Mouse (Mus musculus): ENCODE measurements around the gene Serpinb9b. TPM values are rescaled to one million over a fixed set of nuclear protein-coding genes. Genes with fewer than 3 reads are reported as not detected.

The Serpinb9b gene
- polyA plus RNA-seq, 1 experiment = 0.05 TPM

DNA sequence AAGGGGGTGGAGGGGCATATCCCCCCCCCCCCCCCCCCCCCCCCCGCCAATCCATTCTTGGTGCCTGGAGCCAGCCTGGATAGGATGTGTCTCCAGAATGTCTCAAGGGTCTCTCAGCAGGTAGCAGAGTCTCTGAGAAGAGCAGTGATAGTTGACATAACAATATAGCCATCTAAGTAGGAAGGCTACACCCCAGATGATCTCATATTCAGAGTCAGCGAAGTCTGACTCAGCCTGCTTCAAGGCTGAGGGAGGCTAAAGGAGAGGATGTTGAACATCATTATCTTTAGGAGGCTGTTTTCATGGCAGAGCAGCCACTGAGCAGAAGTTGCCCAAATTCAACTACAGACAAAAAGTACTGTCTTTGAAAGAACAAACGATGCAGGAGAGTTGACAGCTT, 3.1 kb downstream of the Serpinb9b start:
- 85% methylated on average over 2 of the region's 3 CpGs for WGBS

DNA sequence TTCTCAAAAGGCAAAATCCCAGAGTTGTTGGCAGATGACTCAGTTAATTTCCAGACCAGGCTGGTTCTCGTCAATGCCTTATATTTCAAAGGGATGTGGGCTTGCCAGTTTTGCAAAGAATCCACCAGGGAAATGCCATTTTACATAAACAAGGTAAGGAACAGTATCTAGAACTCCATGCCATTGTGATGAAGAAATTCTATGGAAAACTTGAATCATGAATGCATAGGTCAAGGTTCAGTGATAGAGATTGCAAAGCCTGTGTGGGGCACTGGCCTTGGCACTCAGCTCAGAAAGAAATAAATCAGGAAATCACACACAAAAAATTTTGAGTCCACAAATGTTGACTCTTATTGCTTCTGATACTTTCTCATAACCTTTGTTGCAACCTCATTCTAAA, 8.3 kb downstream of the Serpinb9b start:
- WGBS = 75% methylated on average over 1 of the region's 1 CpGs

More for the DNA sequence above, 3.1 kb downstream of the Serpinb9b start:
- no peak for DNase-seq (ENCODE audit: low read depth, low spot score)

DNA sequence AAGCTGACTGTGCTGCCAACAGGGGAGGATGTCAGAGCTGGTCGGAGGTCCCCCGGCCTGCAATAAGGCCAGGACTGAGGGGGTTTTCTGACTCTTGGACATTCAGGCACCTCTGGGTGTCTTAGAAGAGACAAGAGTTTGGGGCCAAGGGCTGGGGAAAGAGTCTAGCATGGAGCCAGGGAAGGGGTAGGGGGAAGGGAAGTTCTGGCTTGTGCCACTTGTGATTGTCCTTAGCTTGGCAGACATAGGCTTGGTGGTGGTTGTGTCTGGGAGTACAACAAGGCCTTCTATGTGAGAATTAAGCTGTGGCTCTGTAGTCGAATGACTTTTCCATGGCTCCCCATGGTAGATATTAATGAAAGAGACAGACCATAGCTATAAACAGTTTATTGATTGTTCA, 16.3 kb downstream of the Serpinb9b start:
- no peak for DNase-seq (ENCODE audit: low read depth, low spot score)
- 98% methylated on average over 3 of the region's 3 CpGs for WGBS

More for the DNA sequence above, 8.3 kb downstream of the Serpinb9b start:
- DNase-seq (ENCODE audit: low read depth, low spot score) = no peak

DNA sequence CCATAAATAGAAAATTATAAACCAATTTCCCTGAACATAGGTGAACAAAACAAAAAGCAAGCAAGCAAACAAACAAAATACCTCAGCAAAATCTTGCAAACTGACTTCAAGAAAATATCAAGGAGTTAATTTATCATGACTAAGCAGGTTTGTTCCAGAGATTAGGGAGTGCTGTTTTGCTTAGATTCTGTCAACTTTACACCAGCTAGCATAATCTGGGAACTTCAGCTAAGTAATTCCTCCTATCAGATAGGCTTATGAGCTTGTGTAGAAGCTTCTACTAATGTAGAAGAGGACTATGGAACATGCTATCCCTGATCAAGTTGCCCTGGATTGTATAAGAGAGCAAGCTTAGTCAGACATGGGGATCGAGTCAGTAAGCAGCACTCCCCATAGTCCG, 20.0 kb downstream of the Serpinb9b start:
- 89% methylated on average over 2 of the region's 2 CpGs for WGBS
- no peak for DNase-seq (ENCODE audit: low read depth, low spot score)

DNA sequence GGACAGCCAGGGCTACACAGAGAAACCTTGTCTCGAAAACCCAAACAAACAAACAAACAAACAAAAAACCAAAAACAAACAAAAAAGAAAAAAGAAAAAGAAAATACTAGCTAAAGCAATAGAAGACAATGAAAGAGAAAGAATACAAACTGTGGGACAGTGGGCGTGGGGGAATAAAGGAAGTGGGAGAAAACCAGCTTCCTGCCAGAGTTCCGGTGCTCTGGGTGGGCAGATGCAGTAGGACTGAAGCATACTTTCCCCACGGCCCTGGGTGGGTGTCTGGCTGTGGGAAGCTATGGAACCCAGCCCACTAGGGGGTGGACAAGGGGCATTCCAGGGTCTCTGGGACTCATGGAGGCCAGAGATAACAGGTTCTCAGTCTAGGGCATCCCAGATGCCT, 21.0 kb downstream of the Serpinb9b start:
- WGBS = 66% methylated on average over 4 of the region's 4 CpGs
- DNase-seq (ENCODE audit: low read depth, low spot score) = no peak

DNA sequence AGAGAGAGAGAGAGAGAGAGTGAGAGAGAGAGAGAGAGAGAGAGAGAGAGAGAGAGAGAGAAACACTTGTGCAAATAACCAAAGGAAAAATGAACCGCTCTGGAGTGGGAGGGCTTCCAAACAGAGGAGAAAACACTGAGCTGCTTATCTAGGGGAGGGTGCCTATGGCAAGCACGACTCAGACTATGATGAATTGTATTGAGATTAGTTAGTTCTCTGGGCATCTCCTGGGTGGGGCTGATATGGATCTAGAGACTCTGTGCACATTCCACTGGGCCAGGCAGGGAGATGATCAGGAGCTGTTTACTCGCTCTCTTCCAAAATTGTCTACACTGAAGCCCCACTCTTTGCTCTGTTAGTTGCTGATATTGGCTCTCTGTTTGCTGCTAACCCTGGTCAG, 24.5 kb downstream of the Serpinb9b start:
- 38% methylated on average over 3 of the region's 3 CpGs for WGBS
- no peak for DNase-seq (ENCODE audit: low read depth, low spot score)

DNA sequence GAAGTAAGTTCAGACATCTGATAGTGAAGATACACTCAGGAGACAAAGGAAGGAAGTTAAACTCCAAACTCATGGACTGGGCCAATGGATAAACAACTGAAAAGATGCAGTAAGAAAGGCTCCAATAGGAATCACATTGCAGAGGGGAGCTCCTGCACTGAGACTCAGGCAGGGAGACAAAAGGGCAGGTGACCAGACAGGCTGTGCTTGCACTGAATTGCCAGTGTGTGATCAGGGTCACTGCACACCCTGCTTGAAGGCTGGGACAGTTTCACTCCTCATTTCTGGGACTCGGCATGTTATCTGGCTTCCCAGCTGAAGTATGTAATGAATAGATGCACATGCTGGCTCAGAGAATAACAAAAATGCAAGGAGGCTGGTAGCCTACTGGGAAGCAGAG, 35.8 kb downstream of the Serpinb9b start:
- WGBS = 64% methylated on average over 1 of the region's 1 CpGs
- DNase-seq (ENCODE audit: low read depth, low spot score) = no peak

DNA sequence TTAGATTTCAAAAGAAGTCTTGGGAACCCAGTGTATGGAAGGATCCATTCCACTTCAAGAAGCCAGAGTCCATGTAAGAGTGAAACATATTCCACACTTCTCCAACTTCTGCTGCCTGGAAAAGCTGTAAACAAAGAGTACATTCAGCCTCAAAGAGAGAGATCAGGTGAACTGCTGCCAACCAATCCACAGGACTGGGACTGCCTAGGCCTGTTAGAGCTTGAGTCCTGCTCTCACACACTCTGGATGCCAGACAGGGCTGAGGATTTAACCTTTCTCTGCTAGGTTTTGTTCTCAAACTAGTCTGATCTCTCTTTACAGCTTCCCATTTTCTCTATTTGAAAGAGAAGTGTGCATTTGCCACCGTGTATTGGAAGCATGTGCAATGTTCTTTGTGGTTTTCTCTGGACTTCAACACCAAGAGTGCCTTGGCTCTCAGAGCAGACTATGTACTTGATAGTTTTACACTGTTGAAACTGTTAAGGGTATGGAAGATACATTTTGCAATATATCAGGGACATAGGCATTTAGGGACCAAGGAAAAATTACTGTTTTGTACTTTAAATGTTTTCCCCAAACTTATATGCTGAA, 40.3 kb downstream of the Serpinb9b start:
- no peak for DNase-seq (ENCODE audit: low read depth, low spot score)
- 55% methylated on average over 1 of the region's 1 CpGs for WGBS

DNA sequence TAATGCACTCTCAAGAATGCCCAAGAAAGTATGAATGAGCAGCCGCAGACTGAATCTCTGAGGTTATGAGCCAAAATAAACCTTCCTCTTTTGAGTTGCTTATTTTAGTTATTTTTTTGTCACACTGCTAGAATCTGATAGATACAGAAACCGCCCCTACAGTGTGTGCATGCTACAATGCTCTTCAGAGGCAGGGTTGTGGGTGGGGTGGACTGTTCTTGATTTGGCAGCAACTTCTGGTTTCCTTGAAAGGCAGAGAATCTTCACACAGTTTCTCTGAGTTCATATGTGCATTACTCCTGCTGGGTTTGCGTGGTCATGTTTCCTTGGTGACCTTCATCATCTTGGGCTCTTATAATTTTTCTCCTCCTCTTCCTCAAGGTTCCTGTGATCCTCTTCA, 40.9 kb downstream of the Serpinb9b start:
- WGBS = 74% methylated on average over 3 of the region's 3 CpGs
- no peak for DNase-seq (ENCODE audit: low read depth, low spot score)

DNA sequence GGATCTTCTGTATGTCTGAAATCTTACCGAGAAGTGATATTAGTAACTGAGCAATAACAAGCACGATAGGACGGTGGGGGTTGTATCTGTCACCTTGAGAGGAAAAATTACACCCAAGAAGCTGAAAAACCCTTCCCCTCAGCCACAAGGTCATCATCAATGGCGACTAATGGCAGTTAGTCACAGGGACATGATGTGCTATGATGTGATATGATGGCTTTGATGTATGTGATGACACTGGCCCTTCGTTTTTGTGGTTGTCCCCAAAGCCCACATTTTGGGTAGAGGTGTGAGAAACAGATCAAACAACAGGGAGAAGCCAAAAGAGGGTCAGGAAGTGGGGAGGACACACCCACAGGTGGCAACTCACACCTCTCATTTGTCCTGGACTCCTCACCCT, 44.6 kb downstream of the Serpinb9b start:
- DNase-seq (ENCODE audit: low read depth, low spot score) = no peak
- WGBS = 76% methylated on average over 5 of the region's 5 CpGs

DNA sequence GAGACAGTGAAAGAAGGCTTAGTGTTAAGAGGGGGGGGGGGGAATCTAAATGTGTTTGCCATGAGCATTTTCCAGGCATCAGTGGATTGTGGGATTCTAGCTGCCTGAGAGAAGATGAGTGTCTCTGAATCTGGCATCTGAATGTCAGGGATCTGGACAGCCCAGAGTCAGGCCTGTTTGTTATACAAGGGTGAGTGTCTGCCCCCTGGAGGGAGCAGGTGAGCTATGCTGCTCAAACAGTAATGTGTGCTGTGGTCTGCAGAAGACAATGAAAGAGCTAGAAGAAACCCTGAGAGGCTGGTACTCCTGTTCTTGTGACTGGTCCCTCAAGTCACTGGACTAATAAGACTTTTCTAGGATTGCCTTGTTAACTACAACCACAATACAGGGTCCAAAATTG, 46.8 kb downstream of the Serpinb9b start:
- no peak for DNase-seq (ENCODE audit: low read depth, low spot score)

DNA sequence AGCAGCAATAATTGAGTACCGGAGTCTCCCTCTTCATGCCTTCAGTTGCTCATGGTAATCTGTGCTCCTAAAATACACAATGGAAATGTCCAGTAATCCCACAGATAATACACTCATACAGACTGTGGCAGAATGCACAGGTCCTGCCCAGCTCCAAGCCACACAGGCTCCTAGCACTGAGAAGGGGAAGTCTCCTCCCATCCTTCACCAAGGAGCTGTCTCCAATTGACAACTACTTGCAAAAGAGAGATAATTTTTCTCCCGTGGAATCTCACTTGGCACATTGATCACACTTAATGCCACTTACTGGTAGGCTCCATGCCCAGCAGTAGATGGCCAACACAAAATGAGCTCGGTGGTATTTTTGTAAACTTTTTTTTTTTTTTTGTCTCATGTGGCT, 49.0 kb downstream of the Serpinb9b start:
- no peak for DNase-seq (ENCODE audit: low read depth, low spot score)
- WGBS = 29% methylated on average over 3 of the region's 3 CpGs

DNA sequence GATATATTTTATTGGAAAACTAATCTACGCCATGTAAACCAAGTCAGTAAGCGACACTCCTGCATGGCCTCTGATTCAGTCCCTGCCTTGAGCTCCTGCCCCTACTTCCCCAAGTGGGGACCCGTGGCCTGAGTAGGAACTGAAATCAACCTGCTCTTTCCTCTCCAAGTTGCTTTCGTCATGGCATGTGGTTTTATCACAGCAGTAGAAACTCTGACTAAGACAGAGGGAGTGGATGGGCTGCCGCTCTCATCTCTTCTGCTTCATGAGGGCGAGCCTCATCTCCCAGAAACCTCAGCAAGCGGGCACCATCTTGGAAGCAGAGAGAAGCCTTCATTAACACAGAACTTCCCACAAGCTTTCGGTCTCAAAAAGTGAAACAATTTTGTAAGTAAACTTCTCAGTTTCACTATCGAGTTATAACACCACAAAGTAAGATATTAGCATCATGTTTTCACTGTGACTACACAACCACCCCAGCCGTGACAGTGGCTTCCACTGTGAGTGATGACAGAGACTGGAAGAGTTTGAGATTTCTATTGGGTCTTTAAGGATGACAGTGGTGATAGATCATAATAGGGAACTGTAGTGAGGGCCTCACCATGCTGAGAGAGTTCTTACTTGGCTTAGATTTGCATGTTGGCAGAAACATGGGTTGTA, 49.9 kb downstream of the Serpinb9b start:
- WGBS = 88% methylated on average over 10 of the region's 10 CpGs
- no peak for DNase-seq (ENCODE audit: low read depth, low spot score)

DNA sequence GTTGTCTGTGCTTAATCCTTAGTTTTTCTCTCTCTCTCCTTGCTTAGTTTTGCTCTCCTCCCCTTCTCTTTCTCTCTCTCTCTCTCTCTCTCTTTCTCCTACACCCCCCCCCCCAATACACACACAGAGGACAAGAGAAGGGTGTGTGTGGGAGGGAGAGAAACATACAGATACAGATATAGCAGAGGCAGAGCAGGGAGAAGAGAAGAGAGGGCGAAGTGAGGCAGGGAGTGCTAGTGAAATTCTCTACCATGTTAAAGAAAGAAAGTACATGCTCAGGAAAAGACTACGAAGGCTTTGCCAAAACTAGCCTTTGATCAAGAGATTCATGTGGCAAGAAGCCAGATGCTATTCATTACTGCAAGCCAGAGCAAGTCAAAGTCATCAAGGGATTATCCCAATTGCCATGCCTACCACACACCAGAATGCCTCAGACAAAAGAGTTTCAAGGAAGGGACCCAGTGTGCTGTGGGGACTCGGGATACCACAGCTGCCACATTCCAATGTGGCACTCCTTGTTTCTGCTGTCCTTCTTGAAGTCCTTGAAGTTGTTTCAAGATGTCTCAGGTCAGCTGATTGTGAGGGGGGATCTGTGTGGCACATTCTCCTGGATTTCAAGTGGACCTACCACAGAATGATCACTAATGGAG, 51.0 kb downstream of the Serpinb9b start, which contains the start of gene Serpinb1b:
Gene Serpinb1b, plus strand, starts transcription at position 520 of the 650 bp plus-strand sequence.
- WGBS = 42% methylated on average over 3 of the region's 3 CpGs
- no peak for DNase-seq (ENCODE audit: low read depth, low spot score)

DNA sequence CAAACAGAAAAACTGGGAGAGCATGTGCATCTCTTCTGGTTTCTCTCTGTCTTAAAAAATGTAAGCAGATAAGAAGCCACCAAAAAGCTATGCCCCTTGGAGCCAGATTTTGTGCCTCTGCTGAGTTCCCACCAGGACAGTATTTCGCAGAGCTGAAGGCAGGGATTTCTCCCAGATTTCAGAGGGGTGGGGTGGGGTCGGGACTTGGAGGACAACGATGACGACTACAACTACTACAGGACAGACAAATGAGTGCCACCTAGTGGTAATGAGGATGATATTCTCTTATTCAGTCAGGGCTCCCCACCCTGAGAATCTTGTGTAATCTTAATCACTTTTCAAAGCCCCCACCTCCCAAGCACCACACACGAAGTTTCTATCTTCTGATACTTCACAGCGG, 52.2 kb downstream of the Serpinb9b start:
- WGBS = 22% methylated on average over 6 of the region's 6 CpGs
- no peak for DNase-seq (ENCODE audit: low read depth, low spot score)

DNA sequence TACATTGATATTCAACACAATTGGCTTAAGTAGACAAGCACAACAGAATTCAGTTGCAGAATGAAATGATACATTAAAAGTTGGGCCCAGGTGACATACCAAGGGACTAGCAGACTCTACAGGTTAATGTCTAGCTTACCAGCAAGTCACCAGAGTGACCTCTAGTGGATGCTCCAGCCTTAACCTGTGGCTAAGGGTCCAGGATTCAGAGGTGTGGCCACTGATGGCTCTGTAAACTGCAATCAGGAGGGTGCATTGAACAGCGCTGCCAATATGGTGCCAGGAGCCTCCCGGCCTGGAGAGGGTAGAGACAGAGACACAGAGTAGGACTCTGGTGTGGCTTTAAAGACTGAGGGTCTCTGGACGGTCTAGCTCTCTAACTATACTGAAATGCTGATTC, 53.1 kb downstream of the Serpinb9b start:
- no peak for DNase-seq (ENCODE audit: low read depth, low spot score)
- WGBS = 43% methylated on average over 3 of the region's 3 CpGs

DNA sequence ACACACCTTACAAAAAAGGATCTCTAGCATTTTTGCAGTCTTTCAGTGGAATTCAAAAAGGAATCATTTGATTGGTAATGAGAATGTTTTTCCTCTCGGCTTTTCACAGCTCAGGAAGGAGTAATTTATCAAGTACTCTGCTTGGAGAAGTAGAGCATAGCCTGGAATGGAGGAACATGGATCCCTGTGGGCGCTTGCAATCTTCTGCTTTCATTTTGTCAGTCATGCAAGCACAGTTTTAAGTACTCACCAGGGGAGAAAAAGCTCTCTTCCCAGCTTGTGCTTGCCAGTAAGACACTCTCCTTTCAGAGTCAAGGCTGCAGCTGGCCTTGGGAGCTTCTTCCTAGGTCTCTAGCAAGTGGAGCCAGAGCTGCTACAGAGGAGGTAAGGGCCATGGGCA, 56.6 kb downstream of the Serpinb9b start:
- no peak for DNase-seq (ENCODE audit: low read depth, low spot score)
- WGBS = 72% methylated on average over 2 of the region's 2 CpGs

DNA sequence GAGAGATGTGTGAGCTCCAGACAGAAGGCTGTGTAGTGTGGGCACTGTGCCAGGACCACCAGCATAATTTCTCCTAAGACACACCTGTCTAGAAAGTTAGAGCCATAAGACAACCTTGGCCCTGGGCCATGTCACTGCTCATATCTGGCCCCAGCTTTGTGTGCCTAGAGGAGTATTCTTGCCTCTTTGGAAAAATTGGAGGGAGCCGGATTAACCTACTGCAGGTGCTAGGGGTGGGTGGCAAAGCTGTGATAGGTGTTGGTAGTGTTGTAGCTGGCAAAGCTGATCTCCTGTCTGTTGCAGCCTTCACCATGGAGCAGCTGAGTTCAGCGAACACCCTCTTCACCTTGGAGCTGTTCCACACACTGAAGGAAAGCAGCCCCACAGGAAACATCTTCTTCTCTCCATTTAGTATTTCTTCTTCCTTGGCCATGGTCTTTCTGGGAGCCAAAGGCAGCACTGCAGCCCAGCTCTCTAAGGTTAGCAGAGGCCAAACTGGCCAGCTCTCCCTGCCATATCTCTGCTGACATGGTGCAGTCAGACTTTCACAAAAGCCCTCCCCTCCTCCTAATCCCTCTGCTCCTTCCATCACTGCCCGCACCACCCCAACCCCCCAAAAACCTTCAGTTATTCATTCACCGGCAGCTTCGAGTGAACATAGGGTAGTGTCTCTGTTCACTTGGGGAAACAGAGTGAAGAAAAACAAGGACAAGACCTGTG, 57.9 kb downstream of the Serpinb9b start:
- no peak for DNase-seq (ENCODE audit: low read depth, low spot score)
- WGBS = 31% methylated on average over 5 of the region's 5 CpGs

DNA sequence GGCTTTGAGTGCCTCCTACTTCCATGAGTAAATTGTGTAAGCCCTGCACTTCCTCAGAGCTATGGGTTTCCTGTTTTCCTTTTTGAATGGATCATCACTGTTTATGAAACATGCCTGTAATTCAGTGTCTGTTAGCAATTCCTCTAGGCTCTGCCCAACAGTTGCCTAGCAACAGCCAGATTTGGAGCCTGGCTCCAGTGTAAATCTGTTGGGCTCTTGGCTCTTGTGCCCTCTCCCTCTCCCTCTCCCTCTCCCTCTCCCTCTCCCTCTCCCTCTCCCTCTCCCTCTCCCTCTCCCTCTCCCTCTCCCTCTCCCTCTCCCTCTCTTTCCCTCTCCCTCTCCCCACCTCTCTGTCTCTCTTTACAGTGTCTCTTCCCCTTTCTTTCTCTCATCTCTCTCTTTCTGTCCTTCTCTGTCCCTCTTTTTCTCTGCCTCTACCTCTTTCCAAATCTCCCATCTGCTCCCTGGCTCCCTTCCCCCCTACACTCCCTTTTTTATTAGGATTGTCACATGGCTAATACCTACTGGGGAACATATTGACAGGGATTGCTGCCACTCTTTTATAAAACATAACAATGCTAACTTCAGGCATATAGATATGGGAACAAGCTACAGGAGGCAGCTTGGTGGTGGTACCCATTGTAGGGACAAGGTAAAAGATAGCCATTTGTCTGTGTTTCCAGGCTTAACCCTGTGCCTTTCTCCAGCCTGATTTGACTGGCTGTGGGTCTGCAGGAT, 58.6 kb downstream of the Serpinb9b start:
- DNase-seq (ENCODE audit: low read depth, low spot score) = no peak

DNA sequence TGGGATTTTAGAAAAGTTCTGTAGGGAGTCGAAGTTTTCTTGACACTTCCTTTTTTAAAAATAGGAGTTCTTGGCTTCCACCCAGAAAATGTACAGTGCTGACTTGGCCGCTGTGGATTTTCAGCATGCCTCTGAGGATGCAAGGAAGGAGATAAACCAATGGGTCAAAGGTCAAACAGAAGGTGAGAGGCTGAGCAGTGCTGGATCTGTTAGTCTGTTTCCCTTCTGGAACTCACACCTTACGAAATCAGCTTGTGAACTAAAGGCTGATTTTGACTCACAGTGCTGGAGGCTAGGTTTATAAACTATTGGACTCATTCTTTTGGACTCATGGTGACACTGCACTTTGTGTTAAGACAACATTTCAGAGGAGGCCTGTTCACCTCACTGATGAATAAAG, 62.4 kb downstream of the Serpinb9b start:
- no peak for DNase-seq (ENCODE audit: low read depth, low spot score)
- WGBS = 34% methylated on average over 3 of the region's 3 CpGs
